Mouse (Mus musculus) small intestine, adult 2 months (tissue): ENCODE data around the gene Olfr1200.

Source experiments
- CTCF ChIP-seq: fragments of 200-500 bp; IDR thresholded peaks from 2 replicates; pipeline ENCODE4 v1.5.1; 2012; ENCODE audit warnings: low read depth, mild to moderate bottlenecking, control low read depth, inconsistent platforms, low read length, moderate library complexity, mixed read lengths; ENCODE audit not compliant: insufficient replicate concordance, insufficient read length; ENCODE audit errors: extremely low read depth
- POLR2A ChIP-seq: fragments of 200-500 bp; IDR thresholded peaks from 2 replicates; pipeline ENCODE4 v1.6.1; 2012; ENCODE audit warnings: low read depth, mild to moderate bottlenecking, control low read depth, inconsistent platforms, low read length, moderate library complexity

- TF ChIP-seq CTCF (no peak), POLR2A (no peak)
Measured at GRCm38 (mm10) chr2:88814196-88814595, 43.9 kb upstream of the Olfr1200 start, which contains the start of gene Olfr1202.
